Mouse (Mus musculus) brain, embryonic 14.5 days (tissue): ENCODE measurements around the gene Tcea3.

Experiments used
- CTCF ChIP-seq: fragments of 200-500 bp; IDR thresholded peaks from 2 replicates; pipeline ENCODE4 v1.5.1; 2012; ENCODE audit warnings: inconsistent platforms, mild to moderate bottlenecking, moderate library complexity, borderline replicate concordance; ENCODE audit not compliant: insufficient read depth, insufficient read length; ENCODE audit errors: extremely low read depth
- POLR2A ChIP-seq: fragments of 200-500 bp; IDR thresholded peaks from 2 replicates; pipeline ENCODE4 v1.6.1; 2012; ENCODE audit warnings: mild to moderate bottlenecking, inconsistent platforms, borderline replicate concordance; ENCODE audit not compliant: poor library complexity, insufficient read depth, insufficient read length, severe bottlenecking; ENCODE audit errors: extremely low read depth

DNA sequence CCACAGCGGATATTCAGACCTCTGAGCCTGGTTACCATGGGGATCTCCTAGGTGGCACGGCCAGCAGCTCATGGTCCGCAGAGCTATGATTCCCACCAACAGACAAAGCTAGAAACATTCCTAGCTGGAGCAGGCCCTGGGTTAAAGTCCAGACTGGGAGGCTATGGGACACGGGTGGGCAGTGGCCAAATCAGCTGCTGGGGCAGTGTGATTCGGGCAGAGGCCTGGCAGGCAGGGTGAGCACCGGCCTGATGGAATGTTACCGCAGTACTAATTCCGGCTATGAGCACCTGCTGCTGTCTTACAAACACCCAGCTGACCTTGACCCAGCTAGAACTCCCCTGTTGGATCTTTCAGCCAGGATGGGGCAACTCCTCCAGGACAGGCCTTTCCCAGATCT, 23.1 kb downstream of the Tcea3 start:
- TF ChIP-seq CTCF (no peak), POLR2A (no peak)
